Mouse (Mus musculus) stomach, postnatal 0 days (tissue): Measurements from ENCODE around the gene Nubp2. TPM values are rescaled to one million over a fixed set of nuclear protein-coding genes. Genes with fewer than 3 reads are reported as not detected.

Experiments
- ATAC-seq: fragments of 200-750 bp; cut with Nextera tagmentation; 2 replicates; pipeline ENCODE4 v1.8.0; 2017; ENCODE audit not compliant: low FRiP score, low TSS enrichment
- DNase-seq: peaks from one replicate; pipeline ENCODE4 v3.0.0-alpha.2; 2016; ENCODE audit warnings: low spot score
- H3K27ac ChIP-seq: fragments of 300-500 bp; sonication (generic); replicated peaks from 2 replicates; pipeline ENCODE4 v1.5.1; 2014; ENCODE audit warnings: mild to moderate bottlenecking, control low read depth
- H3K27me3 ChIP-seq: fragments of 300-500 bp; sonication (generic); 2 replicates; pipeline ENCODE4 v1.6.1; 2014; ENCODE audit warnings: low read length; ENCODE audit not compliant: control insufficient read depth, insufficient read depth
- H3K36me3 ChIP-seq: fragments of 300-500 bp; sonication (generic); 2 replicates; pipeline ENCODE4 v1.6.1; 2014; ENCODE audit warnings: low read length, mixed read lengths; ENCODE audit not compliant: control insufficient read depth, insufficient read depth
- H3K4me1 ChIP-seq: fragments of 300-500 bp; sonication (generic); replicated peaks from 2 replicates; pipeline ENCODE4 v1.6.1; 2014; ENCODE audit warnings: antibody characterized with exemption; ENCODE audit not compliant: control insufficient read depth, insufficient read depth
- H3K4me2 ChIP-seq: fragments of 300-500 bp; sonication (generic); replicated peaks from 2 replicates; pipeline ENCODE4 v1.6.1; 2014; ENCODE audit warnings: low read depth, mild to moderate bottlenecking, control low read depth, moderate library complexity
- H3K4me3 ChIP-seq: fragments of 300-500 bp; sonication (generic); 2 replicates; pipeline ENCODE4 v1.5.1; 2014; ENCODE audit warnings: low read depth, low read length, control low read depth
- H3K9ac ChIP-seq: fragments of 300-500 bp; sonication (generic); 2 replicates; pipeline ENCODE4 v1.6.1; 2014; ENCODE audit warnings: mild to moderate bottlenecking, low read length, control low read depth, mixed read lengths
- H3K9me3 ChIP-seq: fragments of 300-500 bp; sonication (generic); 2 replicates; pipeline ENCODE4 v1.6.1; 2016; ENCODE audit warnings: low read length; ENCODE audit not compliant: control insufficient read depth
- CTCF ChIP-seq: IDR thresholded peaks from 2 replicates; pipeline ENCODE4 v1.5.1; 2016; ENCODE audit warnings: antibody characterized with exemption, low read depth, mild to moderate bottlenecking, moderate library complexity
- EP300 ChIP-seq: optimal IDR thresholded peaks from 2 replicates; pipeline ENCODE3; 2016; ENCODE audit warnings: antibody characterized with exemption
- WGBS: fragments of 180-500 bp; shearing (Covaris S2); extraction: QIAGEN DNeasy Blood & Tissue Kit; methylation state at CpG from one replicate; pipeline ENCODE4 v1.1.7; 2014; 5-methylcytosine and 5-hydroxymethylcytosine counted together
- polyA plus RNA-seq: library from polyadenylated mRNA; unstranded; fragments of >200 nt; fragmentation: Nextera tagmentation; extraction: Ambion mirVana; gene quantifications from 2 replicates; pipeline ENCODE4 v1.2.1, GENCODE M21; 2015

Gene Nubp2
- polyA plus RNA-seq, 1 experiment from 2014 or later: 39.4 TPM

DNA sequence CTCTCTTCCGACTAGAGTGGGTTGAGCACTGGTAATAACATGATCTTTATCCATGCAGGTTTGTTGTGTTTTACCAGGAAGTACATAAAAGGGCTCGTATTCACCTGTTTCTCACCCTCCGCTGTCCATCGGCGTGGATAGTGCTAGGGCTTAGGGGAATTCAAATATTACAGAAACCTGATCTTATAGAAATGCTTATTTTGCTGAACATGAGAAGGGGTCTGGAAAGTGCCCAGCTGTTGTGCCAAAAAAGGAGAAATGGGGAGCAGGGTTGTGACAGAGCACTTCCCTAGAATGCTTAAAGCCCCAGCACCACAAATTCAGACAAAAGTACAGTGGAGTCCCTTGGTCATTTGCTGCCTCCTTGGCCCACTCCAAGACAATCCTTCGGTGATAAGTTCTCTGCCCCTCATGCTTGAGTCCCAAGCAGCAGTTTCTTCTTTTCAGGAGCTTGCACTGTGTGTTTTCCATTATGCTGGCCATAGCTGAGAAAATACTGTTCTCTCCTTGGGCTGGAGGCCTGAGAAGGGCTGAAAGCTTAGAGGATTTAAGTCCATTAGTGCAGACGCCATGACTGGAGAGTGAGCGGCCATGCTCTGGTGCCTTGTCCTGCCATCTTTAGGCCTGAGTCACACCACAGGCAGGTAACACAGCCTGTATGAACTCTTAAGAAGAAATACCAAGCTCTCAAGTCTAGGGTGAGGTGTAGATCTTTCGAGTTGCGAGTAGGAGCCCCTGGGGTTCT lies 34.6 kb downstream of the Nubp2 start:
- WGBS: 74% methylated on average over 10 of the region's 10 CpGs
- no peak overlapping the region for H3K27ac ChIP-seq
- ATAC-seq (no peak), DNase-seq (no peak)
- peaks cover 4% of the 10 kb centered on the region; the same call in 1 of the 2 replicates for H3K36me3 ChIP-seq
- no peak for TF ChIP-seq CTCF
- no peak for TF ChIP-seq EP300
- H3K27me3 ChIP-seq: no peaks in the 10 kb centered on the region
- no peaks in the 10 kb centered on the region for H3K4me1 ChIP-seq
- no peaks in the 10 kb centered on the region for H3K9me3 ChIP-seq
- peak overlapping the region; percentile 72 for H3K9ac ChIP-seq
- peak overlapping the region; percentile 92 for H3K4me2 ChIP-seq
- peak overlapping the region; percentile 70; the same call in 1 of the 2 replicates for H3K4me3 ChIP-seq

- no peak for DNase-seq
- TF ChIP-seq EP300: no peak
- TF ChIP-seq CTCF: no peak
- Histone ChIP-seq H3K36me3 (peaks cover 1% of the 10 kb centered on the region; the same call in 1 of the 2 replicates), H3K27ac (peak overlapping the region; percentile 56; the same call in 1 of the 2 replicates), H3K9ac (peak overlapping the region; percentile 72), H3K4me2 (peak overlapping the region; percentile 92), H3K9me3 (no peaks in the 10 kb centered on the region), H3K4me1 (no peaks in the 10 kb centered on the region), H3K4me3 (peak overlapping the region; percentile 70), H3K27me3 (no peaks in the 10 kb centered on the region)
- ATAC-seq: no peak
- WGBS: under 1% methylated on average over 20 of the region's 20 CpGs
These were observed 35.4 kb downstream of the Nubp2 start for GRCm38 (mm10) chr17:24850773-24851127.

GRCm38 (mm10) chr17:24850065-24850772 lies 35.9 kb downstream of the Nubp2 start, which contains the start of gene Fahd1:
TSS of gene Fahd1 (minus strand) at chr17:24850364.
- peak; percentile 96 for DNase-seq
- no peaks in the 10 kb centered on the region for H3K36me3 ChIP-seq
- H3K4me2 ChIP-seq: peak within 1 kb of the TSS; percentile 92
- H3K9me3 ChIP-seq: no peaks in the 10 kb centered on the region
- under 1% methylated on average over 56 of the region's 58 CpGs for WGBS
- TF ChIP-seq CTCF (peak; percentile 51), EP300 (no peak)
- peak within 1 kb of the TSS; percentile 93 for H3K27ac ChIP-seq
- peak; percentile 99 for ATAC-seq
- peak within 1 kb of the TSS; percentile 70 for H3K4me3 ChIP-seq
- H3K27me3 ChIP-seq: no peaks in the 10 kb centered on the region
- peak within 1 kb of the TSS; percentile 72 for H3K9ac ChIP-seq
- no peaks in the 10 kb centered on the region for H3K4me1 ChIP-seq

DNA sequence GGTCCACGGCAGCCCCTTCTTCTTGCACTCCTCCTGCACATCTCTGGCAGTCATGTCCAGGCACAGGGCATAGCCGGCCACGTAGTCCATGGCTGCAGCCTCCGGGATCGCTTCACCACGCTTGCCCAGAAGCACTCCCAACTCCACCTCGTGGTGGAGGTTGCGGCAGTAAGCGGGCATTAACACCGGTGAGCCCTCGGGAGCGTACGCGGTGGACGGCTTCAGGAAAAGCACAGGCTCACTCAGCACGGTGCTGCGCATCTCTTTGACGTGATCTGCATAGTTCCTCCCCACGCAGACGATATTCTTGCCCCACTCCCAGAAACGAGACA lies 36.5 kb downstream of the Nubp2 start:
- Histone ChIP-seq H3K4me1 (no peaks in the 10 kb centered on the region), H3K9me3 (no peaks in the 10 kb centered on the region), H3K9ac (peak overlapping the region; percentile 72), H3K4me2 (peak overlapping the region; percentile 92), H3K27me3 (no peaks in the 10 kb centered on the region), H3K4me3 (peak overlapping the region; percentile 70), H3K36me3 (no peaks in the 10 kb centered on the region), H3K27ac (peak overlapping the region; percentile 93)
- no peak for TF ChIP-seq EP300
- peak; percentile 69 for TF ChIP-seq CTCF
- WGBS: under 1% methylated on average over 21 of the region's 21 CpGs
- DNase-seq (no peak), ATAC-seq (peak; percentile 60)

DNA sequence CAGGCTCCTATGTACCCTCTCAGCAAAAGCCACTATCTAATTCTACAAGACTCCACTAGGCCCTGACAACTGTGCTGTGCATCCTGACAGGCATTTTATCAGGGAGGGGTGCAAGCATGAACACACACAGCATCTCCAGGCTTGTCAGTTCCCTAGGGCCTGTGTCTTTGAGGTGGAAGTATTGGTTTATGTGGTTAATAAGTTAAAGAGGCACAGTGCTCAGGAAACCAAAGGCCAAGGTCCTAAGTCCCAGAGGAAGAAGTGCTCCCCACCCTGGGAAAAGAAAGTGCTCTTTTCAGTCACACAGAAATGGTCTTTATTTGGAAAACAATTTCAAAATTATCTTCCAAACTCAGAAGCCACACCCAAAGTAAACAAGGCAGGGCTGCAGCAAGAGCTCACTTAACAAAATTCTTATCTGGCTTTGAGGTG lies 37.5 kb downstream of the Nubp2 start:
- ATAC-seq (no peak), DNase-seq (no peak)
- no peaks in the 10 kb centered on the region for H3K9me3 ChIP-seq
- H3K27ac ChIP-seq: no peak overlapping the region
- H3K9ac ChIP-seq: no peak overlapping the region
- peak overlapping the region; percentile 92; the same call in 1 of the 2 replicates for H3K4me2 ChIP-seq
- H3K4me1 ChIP-seq: no peaks in the 10 kb centered on the region
- no peaks in the 10 kb centered on the region for H3K27me3 ChIP-seq
- TF ChIP-seq EP300: no peak
- no peak for TF ChIP-seq CTCF
- H3K36me3 ChIP-seq: no peaks in the 10 kb centered on the region
- H3K4me3 ChIP-seq: peak overlapping the region; percentile 70; the same call in 1 of the 2 replicates

DNA sequence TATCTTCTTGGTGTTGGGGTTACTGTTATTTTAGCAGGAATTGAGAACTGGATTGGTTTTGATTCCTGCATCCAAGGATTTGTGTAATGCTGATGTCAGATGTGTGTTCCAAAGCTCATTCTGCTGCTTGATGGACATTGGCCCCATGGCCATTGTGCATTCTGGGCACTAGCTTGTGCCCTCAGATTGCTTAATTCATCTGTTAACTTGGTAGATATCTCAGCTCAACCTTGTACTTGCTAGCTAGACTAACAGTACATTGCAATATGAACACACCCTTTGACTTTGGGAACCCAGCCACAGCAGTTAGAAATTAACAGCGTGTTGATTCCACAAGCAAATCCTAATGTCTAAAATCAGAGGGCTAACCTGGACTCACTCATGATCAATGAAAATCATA lies 38.8 kb downstream of the Nubp2 start:
- ATAC-seq: no peak
- no peak for DNase-seq
- H3K9ac ChIP-seq: no peak overlapping the region
- no peaks in the 10 kb centered on the region for H3K36me3 ChIP-seq
- H3K4me2 ChIP-seq: no peak overlapping the region
- no peak overlapping the region for H3K4me3 ChIP-seq
- WGBS: 94% methylated on average over 1 of the region's 1 CpGs
- no peak for TF ChIP-seq CTCF
- TF ChIP-seq EP300: no peak
- no peaks in the 10 kb centered on the region for H3K4me1 ChIP-seq
- no peaks in the 10 kb centered on the region for H3K27me3 ChIP-seq
- no peaks in the 10 kb centered on the region for H3K9me3 ChIP-seq
- no peak overlapping the region for H3K27ac ChIP-seq
